Mouse (Mus musculus): ENCODE results near the gene Cdh13. TPM values are rescaled to one million over a fixed set of nuclear protein-coding genes. Genes with fewer than 3 reads are reported as not detected.

Gene Cdh13
- polyA plus RNA-seq, 1 experiment from 2014 or later = 18.2 TPM

DNA sequence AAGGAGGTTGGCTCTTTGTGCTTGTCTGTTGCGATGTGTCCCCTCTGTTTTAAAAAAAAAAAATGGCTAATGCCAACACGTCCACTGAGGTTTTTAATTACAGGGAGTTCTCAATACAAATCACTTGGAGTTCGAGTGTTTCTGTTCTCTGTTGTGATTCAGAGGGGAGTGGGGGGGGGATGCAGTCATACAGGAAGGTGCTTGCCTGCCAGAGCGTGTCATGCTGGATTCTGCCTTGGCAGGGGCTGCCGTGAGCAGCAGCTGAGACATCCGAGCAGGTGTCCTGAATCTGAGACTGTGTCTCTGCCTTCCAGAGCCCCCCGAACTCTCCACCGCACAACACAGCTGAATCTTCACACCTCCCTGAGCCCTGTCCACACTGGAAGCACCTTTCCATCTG is 318.5 kb downstream of the Cdh13 start:
- ATAC-seq (replicated peaks; ENCODE audit: low FRiP score, low TSS enrichment, low read depth) = no peak
- Histone ChIP-seq H3K36me3 (ENCODE audit: control insufficient read depth, insufficient read depth, low read length) (no peaks in the 10 kb centered on the region), H3K27me3 (replicated peaks; ENCODE audit: control insufficient read depth, insufficient read depth, low read length) (no peaks in the 10 kb centered on the region), H3K27ac (ENCODE audit: low read depth) (no peak overlapping the region), H3K9ac (ENCODE audit: low read length) (no peak overlapping the region), H3K9me3 (ENCODE audit: control insufficient read depth, low read length) (no peaks in the 10 kb centered on the region), H3K4me1 (replicated peaks; ENCODE audit: control insufficient read depth, insufficient read depth, low read length) (no peaks in the 10 kb centered on the region), H3K4me3 (ENCODE audit: low read depth, low read length) (no peak overlapping the region), H3K4me2 (ENCODE audit: low read length) (no peak overlapping the region)
- 69% methylated on average over 8 of the region's 8 CpGs for WGBS
- no peak for DNase-seq (ENCODE audit: low spot score)

DNA sequence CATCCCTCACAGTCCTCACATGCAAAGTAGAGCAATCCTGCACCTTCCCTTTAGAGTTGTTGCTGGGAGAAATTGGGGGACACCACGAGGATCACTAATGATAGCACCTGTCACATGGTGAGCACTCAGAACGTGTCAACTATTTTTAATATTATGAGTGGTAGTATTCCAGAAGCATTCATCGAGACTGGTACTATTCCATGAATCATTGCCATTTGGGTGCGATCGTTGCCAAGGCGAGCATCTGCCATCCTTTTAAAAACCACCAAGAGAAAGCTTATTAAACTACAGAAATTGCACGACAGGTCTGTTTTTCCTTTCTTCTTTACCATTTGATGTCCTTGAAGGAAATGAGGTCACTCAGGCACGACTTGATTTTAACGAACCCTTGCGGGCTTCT is 328.0 kb downstream of the Cdh13 start:
- no peak for ATAC-seq (replicated peaks; ENCODE audit: low FRiP score, low TSS enrichment, low read depth)
- H3K4me1 ChIP-seq (replicated peaks; ENCODE audit: control insufficient read depth, insufficient read depth, low read length) = no peaks in the 10 kb centered on the region
- no peak for DNase-seq (ENCODE audit: low spot score)
- no peak overlapping the region for H3K9ac ChIP-seq (ENCODE audit: low read length)
- H3K9me3 ChIP-seq (ENCODE audit: control insufficient read depth, low read length) = no peaks in the 10 kb centered on the region
- no peak overlapping the region for H3K4me3 ChIP-seq (ENCODE audit: low read depth, low read length)
- no peak overlapping the region for H3K27ac ChIP-seq (ENCODE audit: low read depth)
- H3K27me3 ChIP-seq (replicated peaks; ENCODE audit: control insufficient read depth, insufficient read depth, low read length) = no peaks in the 10 kb centered on the region
- 89% methylated on average over 10 of the region's 10 CpGs for WGBS
- H3K4me2 ChIP-seq (ENCODE audit: low read length) = no peak overlapping the region
- no peaks in the 10 kb centered on the region for H3K36me3 ChIP-seq (ENCODE audit: control insufficient read depth, insufficient read depth, low read length)

DNA sequence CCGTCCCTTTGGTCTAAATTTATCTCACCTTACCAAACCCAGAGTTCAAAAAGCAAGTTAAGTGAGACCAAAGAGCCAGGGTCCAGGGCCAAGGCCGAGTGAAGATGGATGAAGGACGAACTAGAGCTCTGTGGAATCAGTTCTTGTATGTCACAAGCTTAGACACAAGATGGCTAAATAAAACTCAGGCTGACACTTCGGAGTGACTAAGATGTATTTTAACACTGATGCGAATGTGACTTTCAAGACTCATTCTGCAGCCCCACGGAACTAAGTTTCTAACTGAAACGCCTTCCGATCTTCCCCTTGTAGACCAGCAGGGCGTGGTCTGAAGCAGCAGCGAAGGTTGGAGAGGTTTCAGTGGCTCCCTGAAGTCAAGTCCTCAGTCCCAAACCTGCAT is 334.7 kb downstream of the Cdh13 start:
- no peak for DNase-seq (ENCODE audit: low spot score)
- H3K27me3 ChIP-seq (replicated peaks; ENCODE audit: control insufficient read depth, insufficient read depth, low read length) = no peaks in the 10 kb centered on the region
- no peak for ATAC-seq (replicated peaks; ENCODE audit: low FRiP score, low TSS enrichment, low read depth)
- no peak overlapping the region for H3K27ac ChIP-seq (ENCODE audit: low read depth)
- no peak overlapping the region for H3K4me2 ChIP-seq (ENCODE audit: low read length)
- H3K4me1 ChIP-seq (replicated peaks; ENCODE audit: control insufficient read depth, insufficient read depth, low read length) = no peaks in the 10 kb centered on the region
- H3K36me3 ChIP-seq (ENCODE audit: control insufficient read depth, insufficient read depth, low read length) = no peaks in the 10 kb centered on the region
- H3K4me3 ChIP-seq (ENCODE audit: low read depth, low read length) = no peak overlapping the region
- 94% methylated on average over 10 of the region's 10 CpGs for WGBS
- H3K9me3 ChIP-seq (ENCODE audit: control insufficient read depth, low read length) = no peaks in the 10 kb centered on the region
- no peak overlapping the region for H3K9ac ChIP-seq (ENCODE audit: low read length)

DNA sequence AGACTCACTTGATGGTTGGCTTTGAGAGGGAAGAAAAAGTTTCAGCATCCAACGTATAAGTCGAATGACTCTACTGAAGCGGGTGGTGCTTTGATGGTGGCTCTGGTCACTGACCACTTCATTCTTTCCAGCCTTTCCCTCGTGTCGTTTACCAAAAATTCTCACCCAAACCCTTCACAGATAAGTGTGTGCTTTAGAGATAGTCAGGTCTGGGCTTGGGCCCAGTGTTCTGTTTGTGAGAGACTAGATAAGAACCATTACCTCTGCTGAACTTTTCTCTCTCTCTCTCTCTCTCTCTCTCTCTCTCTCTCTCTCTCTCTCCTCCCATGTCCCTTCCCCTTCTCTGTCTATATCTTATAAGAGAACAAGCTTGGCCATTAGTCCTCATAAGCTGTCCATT is 342.9 kb downstream of the Cdh13 start:
- no peaks in the 10 kb centered on the region for H3K4me1 ChIP-seq (replicated peaks; ENCODE audit: control insufficient read depth, insufficient read depth, low read length)
- no peaks in the 10 kb centered on the region for H3K9me3 ChIP-seq (ENCODE audit: control insufficient read depth, low read length)
- WGBS = 81% methylated on average over 5 of the region's 5 CpGs
- DNase-seq (ENCODE audit: low spot score) (no peak), ATAC-seq (replicated peaks; ENCODE audit: low FRiP score, low TSS enrichment, low read depth) (no peak)
- no peaks in the 10 kb centered on the region for H3K27me3 ChIP-seq (replicated peaks; ENCODE audit: control insufficient read depth, insufficient read depth, low read length)
- H3K4me3 ChIP-seq (ENCODE audit: low read depth, low read length) = no peak overlapping the region
- no peak overlapping the region for H3K27ac ChIP-seq (ENCODE audit: low read depth)
- no peaks in the 10 kb centered on the region for H3K36me3 ChIP-seq (ENCODE audit: control insufficient read depth, insufficient read depth, low read length)
- no peak overlapping the region for H3K9ac ChIP-seq (ENCODE audit: low read length)
- H3K4me2 ChIP-seq (ENCODE audit: low read length) = no peak overlapping the region

DNA sequence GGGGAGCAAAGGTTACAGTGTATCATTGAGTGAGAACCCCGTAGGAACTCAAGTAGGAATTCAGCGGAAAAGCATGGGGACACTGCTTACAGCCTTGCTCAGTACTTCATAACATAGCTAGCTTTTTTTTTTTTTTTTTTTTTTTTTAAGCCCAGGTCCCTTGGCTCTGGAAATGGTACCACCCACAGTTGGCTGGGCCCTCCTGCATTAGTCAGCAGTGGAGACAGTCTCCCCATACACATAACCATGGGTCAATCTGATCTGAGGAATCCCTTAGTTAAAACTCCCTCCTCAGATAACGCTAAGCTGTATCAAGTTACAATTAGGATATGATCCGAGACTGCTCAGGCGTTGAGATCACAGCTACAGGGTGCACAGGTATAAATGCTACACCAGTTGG is 344.2 kb downstream of the Cdh13 start:
- H3K9me3 ChIP-seq (ENCODE audit: control insufficient read depth, low read length) = no peaks in the 10 kb centered on the region
- ATAC-seq (replicated peaks; ENCODE audit: low FRiP score, low TSS enrichment, low read depth) (no peak), DNase-seq (ENCODE audit: low spot score) (no peak)
- H3K4me3 ChIP-seq (ENCODE audit: low read depth, low read length) = no peak overlapping the region
- no peak overlapping the region for H3K27ac ChIP-seq (ENCODE audit: low read depth)
- no peak overlapping the region for H3K4me2 ChIP-seq (ENCODE audit: low read length)
- 70% methylated on average over 5 of the region's 5 CpGs for WGBS
- no peak overlapping the region for H3K9ac ChIP-seq (ENCODE audit: low read length)
- no peaks in the 10 kb centered on the region for H3K4me1 ChIP-seq (replicated peaks; ENCODE audit: control insufficient read depth, insufficient read depth, low read length)
- H3K27me3 ChIP-seq (replicated peaks; ENCODE audit: control insufficient read depth, insufficient read depth, low read length) = no peaks in the 10 kb centered on the region
- H3K36me3 ChIP-seq (ENCODE audit: control insufficient read depth, insufficient read depth, low read length) = no peaks in the 10 kb centered on the region

DNA sequence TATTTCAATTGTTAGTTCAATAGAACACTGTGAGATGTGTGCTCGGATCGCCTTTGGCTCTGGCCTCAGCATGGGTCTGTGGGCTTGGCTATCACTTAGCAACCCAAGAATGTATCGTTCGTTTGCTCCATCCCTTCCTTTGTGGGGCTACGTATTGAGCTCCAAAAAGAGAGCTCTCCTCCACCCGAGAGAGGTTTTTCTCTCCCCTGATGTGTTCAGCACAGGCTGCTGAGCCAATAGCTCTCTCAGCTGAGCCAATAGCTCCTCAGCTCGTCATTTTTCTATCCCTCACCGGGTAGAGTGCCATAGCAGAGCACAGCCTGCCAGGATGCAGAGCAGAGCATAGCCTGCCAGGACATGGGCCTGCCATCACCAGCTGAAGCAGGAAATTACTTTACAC is 345.2 kb downstream of the Cdh13 start:
- no peak for ATAC-seq (replicated peaks; ENCODE audit: low FRiP score, low TSS enrichment, low read depth)
- no peaks in the 10 kb centered on the region for H3K9me3 ChIP-seq (ENCODE audit: control insufficient read depth, low read length)
- WGBS = 73% methylated on average over 8 of the region's 8 CpGs

DNA sequence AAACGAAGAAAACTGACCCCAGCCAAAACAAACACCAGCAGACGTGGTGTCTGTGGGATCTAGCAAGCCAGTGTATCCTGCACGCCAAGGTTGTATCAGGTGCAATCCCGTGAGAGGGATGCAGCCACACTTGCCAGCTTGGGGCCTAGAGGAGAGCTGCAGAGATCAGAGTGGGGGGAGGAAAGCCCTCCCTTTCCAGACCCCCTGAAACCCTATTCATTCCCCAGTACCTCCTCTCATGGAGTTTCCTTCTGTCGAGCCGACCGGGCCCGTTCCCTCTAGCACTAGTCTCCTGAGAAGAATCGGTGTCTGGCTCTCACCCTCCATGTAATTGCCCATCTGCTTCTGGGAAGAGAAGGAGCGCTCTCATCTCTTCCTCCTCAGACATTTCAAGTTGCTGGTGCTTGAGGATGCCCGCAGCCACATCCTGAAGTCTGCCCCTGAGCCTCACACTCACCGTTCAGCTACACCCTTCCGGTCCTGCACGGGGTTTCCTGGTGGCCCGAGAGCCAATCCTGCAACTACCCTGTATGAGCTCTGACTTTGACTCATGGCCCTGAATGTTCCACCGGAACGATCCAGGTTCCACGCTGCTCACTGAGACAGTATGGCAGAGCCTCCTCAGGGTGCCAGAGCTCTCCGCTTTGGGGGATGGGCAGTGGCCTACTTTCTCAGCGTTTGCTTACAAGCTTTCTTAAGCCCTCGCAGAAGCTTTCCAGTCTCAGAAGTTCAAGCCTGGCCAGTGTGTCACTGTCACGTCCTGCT is 351.9 kb downstream of the Cdh13 start:
- Histone ChIP-seq H3K36me3 (ENCODE audit: control insufficient read depth, insufficient read depth, low read length) (no peaks in the 10 kb centered on the region), H3K4me1 (replicated peaks; ENCODE audit: control insufficient read depth, insufficient read depth, low read length) (no peaks in the 10 kb centered on the region), H3K27ac (ENCODE audit: low read depth) (no peak overlapping the region), H3K27me3 (replicated peaks; ENCODE audit: control insufficient read depth, insufficient read depth, low read length) (no peaks in the 10 kb centered on the region), H3K4me3 (ENCODE audit: low read depth, low read length) (no peak overlapping the region), H3K9ac (ENCODE audit: low read length) (no peak overlapping the region), H3K9me3 (ENCODE audit: control insufficient read depth, low read length) (no peaks in the 10 kb centered on the region), H3K4me2 (ENCODE audit: low read length) (no peak overlapping the region)
- DNase-seq (ENCODE audit: low spot score) (no peak), ATAC-seq (replicated peaks; ENCODE audit: low FRiP score, low TSS enrichment, low read depth) (no peak)
- WGBS = 73% methylated on average over 22 of the region's 22 CpGs

More for the DNA sequence above, 345.2 kb downstream of the Cdh13 start:
- Histone ChIP-seq H3K4me1 (replicated peaks; ENCODE audit: control insufficient read depth, insufficient read depth, low read length) (no peaks in the 10 kb centered on the region), H3K4me3 (ENCODE audit: low read depth, low read length) (no peak overlapping the region), H3K27ac (ENCODE audit: low read depth) (no peak overlapping the region), H3K4me2 (ENCODE audit: low read length) (no peak overlapping the region), H3K27me3 (replicated peaks; ENCODE audit: control insufficient read depth, insufficient read depth, low read length) (no peaks in the 10 kb centered on the region), H3K36me3 (ENCODE audit: control insufficient read depth, insufficient read depth, low read length) (no peaks in the 10 kb centered on the region), H3K9ac (ENCODE audit: low read length) (no peak overlapping the region)
- no peak for DNase-seq (ENCODE audit: low spot score)

DNA sequence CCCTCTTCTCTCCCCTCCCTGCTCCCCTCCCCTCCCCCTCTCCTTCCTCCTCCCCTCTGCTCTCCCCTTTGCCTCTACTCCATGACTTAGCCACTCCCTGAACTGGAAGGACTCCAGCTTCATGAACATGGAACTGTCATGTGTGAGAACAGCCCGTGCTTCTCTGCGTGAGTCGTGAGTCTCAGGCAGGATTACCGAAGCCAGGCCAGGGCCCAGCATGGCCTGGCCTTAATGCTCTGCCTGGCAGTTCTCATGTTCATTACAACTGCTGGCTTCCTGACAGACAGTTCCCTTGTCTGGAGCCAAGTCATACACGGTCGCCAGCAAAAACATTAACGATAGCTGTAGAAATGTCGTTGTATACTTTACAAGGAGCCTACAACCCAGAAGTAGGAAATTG is 356.1 kb downstream of the Cdh13 start:
- H3K27ac ChIP-seq (ENCODE audit: low read depth) = no peak overlapping the region
- H3K9me3 ChIP-seq (ENCODE audit: control insufficient read depth, low read length) = no peaks in the 10 kb centered on the region
- no peak overlapping the region for H3K4me3 ChIP-seq (ENCODE audit: low read depth, low read length)
- no peaks in the 10 kb centered on the region for H3K27me3 ChIP-seq (replicated peaks; ENCODE audit: control insufficient read depth, insufficient read depth, low read length)
- DNase-seq (ENCODE audit: low spot score) (no peak), ATAC-seq (replicated peaks; ENCODE audit: low FRiP score, low TSS enrichment, low read depth) (no peak)
- no peaks in the 10 kb centered on the region for H3K4me1 ChIP-seq (replicated peaks; ENCODE audit: control insufficient read depth, insufficient read depth, low read length)
- H3K4me2 ChIP-seq (ENCODE audit: low read length) = no peak overlapping the region
- H3K9ac ChIP-seq (ENCODE audit: low read length) = no peak overlapping the region
- 65% methylated on average over 8 of the region's 8 CpGs for WGBS
- H3K36me3 ChIP-seq (ENCODE audit: control insufficient read depth, insufficient read depth, low read length) = no peaks in the 10 kb centered on the region

DNA sequence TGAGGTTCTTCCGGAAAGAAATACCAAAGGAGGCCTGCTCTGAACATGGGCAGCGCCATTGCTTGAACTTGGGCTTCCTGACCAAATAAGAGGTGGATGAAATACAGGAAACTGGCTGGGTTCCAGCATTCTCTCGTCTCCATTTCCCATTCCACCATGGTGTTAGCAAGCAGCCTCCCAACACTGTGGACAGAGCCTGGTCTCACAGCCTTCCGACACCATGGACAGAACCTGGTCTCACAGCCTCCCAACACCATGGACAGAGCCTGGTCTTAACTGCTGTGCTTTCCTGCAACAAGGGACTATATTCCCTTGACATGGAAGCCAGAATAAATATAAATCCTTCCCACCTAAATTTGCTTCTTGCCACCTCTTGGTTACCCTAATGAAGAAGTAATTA is 358.3 kb downstream of the Cdh13 start:
- ATAC-seq (replicated peaks; ENCODE audit: low FRiP score, low TSS enrichment, low read depth) (no peak), DNase-seq (ENCODE audit: low spot score) (no peak)
- no peak overlapping the region for H3K27ac ChIP-seq (ENCODE audit: low read depth)
- H3K4me2 ChIP-seq (ENCODE audit: low read length) = no peak overlapping the region
- no peak overlapping the region for H3K4me3 ChIP-seq (ENCODE audit: low read depth, low read length)
- 81% methylated on average over 4 of the region's 4 CpGs for WGBS
- no peaks in the 10 kb centered on the region for H3K27me3 ChIP-seq (replicated peaks; ENCODE audit: control insufficient read depth, insufficient read depth, low read length)
- no peaks in the 10 kb centered on the region for H3K9me3 ChIP-seq (ENCODE audit: control insufficient read depth, low read length)
- no peak overlapping the region for H3K9ac ChIP-seq (ENCODE audit: low read length)
- no peaks in the 10 kb centered on the region for H3K4me1 ChIP-seq (replicated peaks; ENCODE audit: control insufficient read depth, insufficient read depth, low read length)
- H3K36me3 ChIP-seq (ENCODE audit: control insufficient read depth, insufficient read depth, low read length) = no peaks in the 10 kb centered on the region

Data from intestine, embryonic 14.5 days (tissue).